Mouse (Mus musculus) regulatory T cell (primary cell): ENCODE measurements around the gene Dnaaf2.

Experiments used
- in situ Hi-C: fragments of 300-600 bp; cut with MboI, MseI; formaldehyde crosslinking; loops from one replicate; pipeline ENCODE4 v1.15.1; 2025; ENCODE audit warnings: high pct_unique_total_duplicates

Dnaaf2 gene

DNA sequence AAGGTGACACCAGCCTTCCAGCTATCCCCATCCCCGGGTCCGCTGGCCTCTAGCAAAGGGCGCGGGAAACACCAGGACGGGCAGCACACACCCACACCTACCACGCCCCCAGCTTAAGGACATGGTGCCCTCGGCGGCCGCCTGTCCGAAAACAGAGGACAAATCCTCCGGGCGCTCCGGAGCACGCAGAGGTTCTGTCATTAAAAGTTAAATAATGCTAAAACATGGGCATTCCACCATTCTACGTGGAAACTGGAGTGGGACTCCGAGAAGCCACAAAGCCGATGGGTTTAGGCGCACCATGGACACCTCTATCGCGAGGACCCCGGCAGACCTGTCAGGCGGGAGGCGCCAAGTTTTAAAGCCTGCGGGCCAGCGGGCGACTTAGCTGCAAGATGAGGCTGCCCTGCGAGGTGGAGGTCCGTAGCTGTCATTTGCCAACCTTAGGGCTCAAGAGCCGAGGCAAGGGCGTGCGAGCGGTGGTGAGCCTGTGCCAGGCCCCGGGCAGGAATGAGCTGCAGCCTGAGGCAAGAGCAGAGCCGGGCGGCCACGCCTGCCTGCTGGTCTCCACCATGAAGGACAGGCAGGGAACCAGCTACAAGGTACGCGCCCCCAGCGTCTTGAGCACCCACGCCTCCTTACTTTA, 29.6 kb downstream of the Dnaaf2 start, which contains the start of gene Lrr1:
Gene Lrr1, plus strand, starts transcription at position 354 of the 646 bp plus-strand sequence.
- in situ Hi-C loops, result loop anchor here (25.0 kb wide), 1 partner anchor 1669 kb away; the partner anchor contains the start of gene Frmd6

DNA sequence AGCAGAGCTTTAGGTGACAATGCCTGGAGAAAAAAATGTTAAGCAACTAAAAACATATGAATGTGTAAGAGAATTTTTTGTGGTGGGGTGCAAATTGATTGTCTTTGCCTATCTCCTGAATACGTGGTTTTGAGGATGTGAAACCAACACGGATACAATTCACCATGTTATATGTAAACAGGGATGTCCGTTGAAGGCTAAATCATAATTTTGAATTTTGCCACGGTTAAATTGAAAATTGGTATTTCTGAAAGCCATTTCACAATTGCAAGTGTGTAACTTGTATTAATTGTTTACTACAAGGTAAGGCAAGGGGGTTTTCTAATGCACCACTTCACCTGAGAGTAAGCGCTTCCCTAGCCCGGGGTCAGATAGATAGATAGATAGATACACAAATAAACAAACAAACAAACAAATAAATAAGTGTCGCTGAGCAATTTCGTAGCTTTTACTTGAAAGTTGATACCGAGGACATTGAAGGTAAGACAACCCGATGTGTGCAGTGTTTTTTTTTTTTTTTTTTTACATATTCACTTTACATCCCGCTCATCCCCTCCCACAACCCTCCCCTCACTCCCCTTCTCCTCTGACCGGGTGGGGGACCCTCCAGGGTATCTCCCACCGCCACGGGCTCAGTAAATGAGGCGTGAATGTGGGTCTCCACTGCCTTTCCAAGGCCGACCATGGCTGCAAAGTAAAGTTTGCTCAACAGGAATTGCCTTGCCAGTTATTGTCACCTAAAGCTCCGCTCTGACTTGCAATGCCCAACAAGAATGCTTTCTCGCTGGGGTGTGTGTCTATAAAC, 30.4 kb downstream of the Dnaaf2 start:
- in situ Hi-C loops, result loop anchor here (25.0 kb wide), 1 partner anchor 1669 kb away; the partner anchor contains the start of gene Frmd6

DNA sequence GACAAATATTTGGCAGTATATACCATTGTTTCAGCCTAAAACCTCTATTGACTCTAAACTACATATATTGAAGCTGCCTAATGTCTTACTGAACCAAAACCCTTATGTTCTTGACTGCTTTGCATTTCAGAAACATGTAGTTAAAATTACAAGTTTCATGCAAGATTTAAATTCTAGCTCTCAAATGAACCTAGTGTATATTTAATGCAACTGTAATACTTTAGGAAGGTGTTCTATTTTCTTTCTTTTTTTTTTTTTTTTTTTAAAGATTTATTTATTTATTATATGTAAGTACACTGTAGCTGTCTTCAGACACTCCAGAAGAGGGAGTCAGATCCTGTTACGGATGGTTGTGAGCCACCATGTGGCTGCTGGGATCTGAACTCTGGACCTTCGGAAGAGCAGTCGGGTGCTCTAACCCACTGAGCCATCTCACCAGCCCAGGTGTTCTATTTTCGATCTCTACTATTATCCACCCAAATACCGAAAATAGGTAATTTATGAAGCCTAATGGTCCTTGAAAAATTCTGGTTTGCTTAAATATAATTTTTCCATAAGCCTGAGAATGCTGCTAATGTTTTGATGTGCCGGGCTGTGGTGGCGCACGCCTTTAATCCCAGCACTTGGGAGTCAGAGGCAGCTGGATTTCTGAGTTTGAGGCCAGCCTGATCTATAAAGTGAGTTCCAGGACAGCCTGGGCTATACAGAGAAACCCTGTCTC, 31.2 kb downstream of the Dnaaf2 start:
- in situ Hi-C loops, result loop anchor here (25.0 kb wide), 1 partner anchor 1670 kb away; the partner anchor contains the start of gene Frmd6

DNA sequence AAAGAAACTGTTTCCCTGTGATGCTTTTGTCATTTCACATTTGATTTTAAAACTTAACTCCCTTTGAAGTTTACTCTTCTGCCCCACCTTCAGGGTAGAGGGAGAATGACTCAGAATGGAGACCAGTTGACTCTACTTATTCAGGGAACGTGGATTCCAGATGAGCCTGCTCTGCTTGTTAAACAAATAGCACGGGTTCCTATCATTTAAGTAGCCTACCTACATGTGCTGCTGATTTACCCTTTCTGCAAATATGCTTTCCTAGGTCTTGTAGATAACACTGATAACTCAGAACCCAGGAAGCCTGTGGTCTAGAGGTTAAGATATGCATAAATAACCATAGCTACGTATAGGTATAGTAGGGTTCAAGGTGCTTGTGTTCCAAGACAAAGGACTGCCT, 33.3 kb downstream of the Dnaaf2 start:
- in situ Hi-C loops, result loop anchor here (25.0 kb wide), 1 partner anchor 1672 kb away; the partner anchor contains the start of gene Frmd6

DNA sequence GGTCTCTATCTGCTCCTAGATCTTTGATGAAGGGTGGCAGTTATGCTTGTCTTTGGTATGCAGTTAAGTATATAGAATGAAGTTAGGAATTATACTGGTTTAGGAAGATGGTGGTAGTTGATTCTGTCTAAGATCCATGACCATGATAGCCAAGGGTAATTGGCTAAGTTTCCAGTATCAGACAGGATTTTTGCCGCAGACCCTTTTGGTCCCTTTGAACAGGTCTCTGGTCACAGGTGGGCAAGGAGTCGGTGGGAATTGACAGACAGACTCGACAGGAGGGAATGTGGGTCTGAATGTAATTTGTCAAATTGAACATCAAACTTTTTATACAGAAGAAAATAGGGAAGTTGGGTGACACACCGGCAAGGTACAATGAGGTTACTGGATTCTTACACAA, 34.6 kb downstream of the Dnaaf2 start:
- in situ Hi-C loops, result loop anchor here (25.0 kb wide), 1 partner anchor 1674 kb away; the partner anchor contains the start of gene Frmd6

DNA sequence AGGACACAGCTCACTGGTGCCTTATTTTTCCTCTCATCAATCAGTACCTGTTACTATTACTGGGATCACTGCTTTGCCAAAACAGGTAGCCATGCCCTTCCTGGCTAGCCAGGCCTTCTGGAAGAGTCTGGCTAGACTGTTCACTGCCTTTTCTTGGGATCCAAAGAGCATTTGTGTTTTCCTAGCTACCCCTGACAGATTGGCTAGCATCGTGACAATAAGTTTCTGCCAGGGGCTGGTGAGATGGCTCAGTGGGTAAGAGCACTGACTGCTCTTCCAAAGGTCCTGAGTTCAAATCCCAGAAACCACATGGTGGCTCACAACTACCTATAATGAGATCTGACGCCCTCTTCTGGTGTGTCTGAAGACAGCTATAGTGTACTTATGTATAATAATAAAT, 37.6 kb downstream of the Dnaaf2 start:
- in situ Hi-C loops, result loop anchor here (25.0 kb wide), 1 partner anchor 1677 kb away; the partner anchor contains the start of gene Frmd6

DNA sequence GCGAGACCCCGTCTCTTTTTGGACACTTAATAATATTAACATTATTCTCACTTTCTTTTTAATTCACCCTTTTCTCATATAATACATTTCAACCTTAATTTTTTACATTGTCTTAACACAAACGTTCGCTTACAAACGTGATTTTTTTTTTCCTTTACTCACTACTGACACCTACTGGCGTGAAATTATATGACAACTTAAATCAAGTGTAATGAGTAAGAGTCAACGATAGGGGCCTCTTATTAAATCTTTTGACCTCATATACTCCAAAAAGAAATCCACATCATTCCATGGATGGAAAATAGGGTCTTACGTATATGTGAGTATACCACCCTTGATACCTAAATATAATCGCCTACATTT, 38.7 kb downstream of the Dnaaf2 start:
- in situ Hi-C loops, result loop anchor here (25.0 kb wide), 1 partner anchor 1678 kb away; the partner anchor contains the start of gene Frmd6

DNA sequence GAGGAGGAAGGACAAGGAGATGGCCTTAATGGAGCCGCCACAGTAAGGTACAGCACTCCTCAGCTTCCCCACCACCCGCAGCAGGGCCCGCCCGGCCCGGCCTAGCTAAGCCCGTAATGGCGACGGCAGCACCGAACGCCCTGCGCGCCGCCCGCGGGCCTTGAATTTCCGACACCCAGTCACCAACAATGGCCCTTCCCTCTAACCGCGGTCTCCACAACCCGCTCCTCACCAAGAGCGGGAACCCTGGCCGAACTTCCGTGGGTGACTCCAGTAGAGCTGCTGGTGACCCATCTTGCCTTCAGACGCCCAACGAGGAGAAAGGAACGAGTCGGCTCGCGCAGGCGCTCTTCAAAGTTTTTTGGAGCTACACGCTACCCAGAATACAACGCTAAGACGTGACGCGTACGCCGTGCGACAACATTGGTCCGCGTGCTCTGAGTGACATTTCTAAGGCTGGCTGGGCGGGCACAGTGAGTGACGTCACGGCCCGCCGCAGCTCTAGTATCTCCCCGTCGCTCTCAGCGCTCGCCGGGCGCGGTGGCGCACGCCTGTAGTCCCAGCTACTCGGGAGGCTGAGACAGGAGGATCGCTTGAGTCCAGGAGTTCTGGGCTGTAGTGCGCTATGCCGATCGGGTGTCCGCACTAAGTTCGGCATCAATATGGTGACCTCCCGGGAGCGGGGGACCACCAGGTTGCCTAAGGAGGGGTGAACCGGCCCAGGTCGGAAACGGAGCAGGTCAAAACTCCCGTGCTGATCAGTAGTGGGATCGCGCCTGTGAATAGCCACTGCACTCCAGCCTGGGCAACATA, 39.3 kb downstream of the Dnaaf2 start, which contains the start of gene Rps29:
Gene Rps29, minus strand, starts transcription at position 422 of the 813 bp plus-strand sequence.
- in situ Hi-C loops, result loop anchor here (25.0 kb wide), 1 partner anchor 1678 kb away; the partner anchor contains the start of gene Frmd6

DNA sequence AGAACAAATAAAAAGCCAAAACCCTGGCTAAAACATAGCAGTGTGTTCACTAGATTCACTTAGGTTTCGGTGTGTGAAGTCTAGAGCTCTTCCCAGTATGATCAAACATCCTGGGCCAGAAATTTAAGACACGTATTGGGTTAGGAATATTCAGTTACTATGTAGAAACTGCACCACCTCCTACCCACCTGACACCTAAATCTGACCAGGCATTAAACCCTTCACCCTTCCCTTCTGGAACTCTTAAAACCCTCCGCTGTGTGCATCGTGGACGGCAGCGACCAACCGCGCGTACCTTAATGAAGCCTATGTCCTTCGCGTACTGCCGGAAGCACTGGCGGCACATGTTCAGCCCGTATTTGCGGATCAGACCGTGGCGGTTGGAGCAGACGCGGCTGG, 39.9 kb downstream of the Dnaaf2 start:
- in situ Hi-C loops, result loop anchor here (25.0 kb wide), 1 partner anchor 1679 kb away; the partner anchor contains the start of gene Frmd6

DNA sequence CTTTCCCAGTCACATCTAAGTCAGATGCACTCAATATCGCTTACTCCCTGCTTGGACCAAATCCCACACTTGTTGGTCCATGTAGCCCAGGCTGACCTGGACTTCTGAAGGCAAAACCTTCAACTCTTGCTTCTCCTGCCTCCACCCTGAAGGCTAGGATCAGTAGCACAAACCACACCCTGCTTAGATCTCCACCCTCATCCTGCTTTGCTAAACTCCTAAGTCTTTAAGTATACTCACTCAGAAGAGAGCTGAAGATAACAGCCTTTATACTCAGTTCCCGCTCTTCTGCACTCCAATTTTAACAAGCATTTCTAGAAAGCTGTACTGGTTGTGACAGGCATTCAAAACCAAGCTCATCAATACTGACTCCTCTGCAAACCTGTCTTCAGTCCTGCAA, 41.1 kb downstream of the Dnaaf2 start:
- in situ Hi-C loops, result loop anchor here (25.0 kb wide), 1 partner anchor 1680 kb away; the partner anchor contains the start of gene Frmd6

DNA sequence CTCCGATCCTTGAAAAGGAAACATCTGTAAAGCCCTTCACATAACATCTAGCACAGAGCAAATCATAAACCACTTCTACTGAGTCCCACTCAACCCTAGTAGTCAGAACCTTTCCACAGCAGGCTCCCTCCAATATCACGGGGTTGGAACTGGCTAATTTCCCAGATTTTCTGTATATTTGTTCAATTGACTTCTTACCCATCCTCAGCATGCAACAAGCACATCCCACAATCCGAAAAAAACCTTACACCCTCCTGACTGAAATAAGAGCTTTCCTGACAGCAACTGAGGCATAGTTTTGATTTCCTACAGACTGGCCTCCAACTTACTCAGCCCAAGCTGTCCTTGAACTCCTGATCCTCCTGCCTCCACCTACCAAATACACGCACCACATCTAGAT, 41.8 kb downstream of the Dnaaf2 start:
- in situ Hi-C loops, result loop anchor here (25.0 kb wide), 1 partner anchor 1681 kb away; the partner anchor contains the start of gene Frmd6

DNA sequence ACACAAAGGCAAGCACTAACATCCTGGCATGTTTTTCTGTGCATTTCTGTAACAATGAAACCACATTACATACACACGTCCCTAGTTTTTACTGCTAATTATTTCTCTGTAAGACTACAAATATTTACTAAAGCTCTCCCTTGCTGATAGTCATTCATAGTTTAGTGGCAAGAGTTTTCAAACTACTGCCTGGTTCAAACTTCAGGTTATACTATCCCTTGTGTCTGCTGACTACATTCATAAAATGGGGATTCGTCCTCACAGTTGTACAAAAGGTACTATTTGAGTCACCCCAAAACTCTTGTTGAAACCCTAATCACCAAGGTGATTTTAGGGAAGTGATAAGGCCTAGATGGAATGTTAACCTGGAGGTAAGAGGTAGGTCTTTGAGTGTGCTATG, 42.3 kb downstream of the Dnaaf2 start:
- in situ Hi-C loops, result loop anchor here (25.0 kb wide), 1 partner anchor 1681 kb away; the partner anchor contains the start of gene Frmd6

DNA sequence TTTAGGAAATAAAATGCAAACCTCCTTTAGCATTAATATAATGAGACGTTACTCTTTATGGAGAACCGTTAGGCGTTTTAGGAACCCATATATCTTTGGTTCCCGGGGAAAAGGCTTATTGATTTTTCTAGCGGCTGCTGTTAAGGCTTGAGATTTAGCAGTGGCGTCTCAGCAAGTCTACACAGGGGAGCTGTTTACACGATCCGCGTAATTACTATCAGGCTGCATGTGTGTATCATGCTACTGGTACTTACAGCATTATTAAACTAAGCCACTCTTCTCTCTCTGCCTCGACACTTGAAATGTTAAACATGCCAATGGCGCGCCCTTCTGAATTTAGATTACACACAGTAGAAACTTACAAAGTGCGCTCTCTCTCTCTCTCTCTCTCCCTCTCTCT, 48.2 kb downstream of the Dnaaf2 start:
- in situ Hi-C loops, result loop anchor here (25.0 kb wide), 1 partner anchor 1687 kb away; the partner anchor contains the start of gene Frmd6

DNA sequence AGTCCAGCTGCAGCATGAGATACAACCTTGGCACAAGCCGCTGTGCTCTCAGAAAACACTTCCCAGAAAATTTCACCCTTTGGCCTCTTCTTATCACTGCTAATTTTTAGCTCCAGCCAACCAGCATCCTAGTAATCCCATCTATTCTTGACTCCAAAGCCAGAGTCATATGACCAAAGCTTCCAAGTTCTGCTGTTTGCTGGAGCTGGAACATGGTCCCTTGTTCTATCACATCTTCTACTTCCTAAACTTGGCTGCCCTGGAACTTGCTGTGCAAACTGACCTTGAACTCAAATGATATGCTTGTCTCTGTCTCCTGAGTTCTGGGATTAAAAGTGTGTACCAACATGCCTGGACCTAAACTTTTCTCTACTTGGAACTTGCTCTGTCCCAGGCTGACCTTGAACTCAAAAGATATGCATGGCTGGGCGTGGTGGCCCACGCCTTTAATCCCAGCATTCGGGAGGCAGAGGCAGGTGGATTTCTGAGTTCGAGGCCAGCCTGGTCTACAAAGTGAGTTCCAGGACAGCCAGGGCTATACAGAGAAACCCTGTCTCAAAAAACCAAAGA, 51.0 kb downstream of the Dnaaf2 start:
- in situ Hi-C loops, result no loop called here

DNA sequence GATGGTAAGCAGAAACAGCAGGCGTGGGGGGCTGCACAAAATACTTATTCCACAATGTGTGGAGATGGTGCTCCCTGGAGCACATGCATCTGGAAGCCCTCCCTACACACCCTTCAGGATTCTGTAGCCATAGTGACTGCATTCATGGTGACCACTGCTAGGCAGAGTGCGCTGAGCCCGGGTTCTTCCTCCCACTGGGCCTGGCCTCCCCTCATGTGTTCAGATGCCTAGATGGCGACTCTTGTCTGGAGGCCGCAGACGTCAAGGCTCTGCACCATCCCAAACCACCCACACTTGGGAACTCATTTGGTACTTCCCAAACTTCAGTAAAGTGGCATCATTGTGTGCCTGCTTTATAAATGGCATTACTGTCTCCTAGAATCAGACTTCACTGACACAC, 54.8 kb downstream of the Dnaaf2 start:
- in situ Hi-C loops, result no loop called here

DNA sequence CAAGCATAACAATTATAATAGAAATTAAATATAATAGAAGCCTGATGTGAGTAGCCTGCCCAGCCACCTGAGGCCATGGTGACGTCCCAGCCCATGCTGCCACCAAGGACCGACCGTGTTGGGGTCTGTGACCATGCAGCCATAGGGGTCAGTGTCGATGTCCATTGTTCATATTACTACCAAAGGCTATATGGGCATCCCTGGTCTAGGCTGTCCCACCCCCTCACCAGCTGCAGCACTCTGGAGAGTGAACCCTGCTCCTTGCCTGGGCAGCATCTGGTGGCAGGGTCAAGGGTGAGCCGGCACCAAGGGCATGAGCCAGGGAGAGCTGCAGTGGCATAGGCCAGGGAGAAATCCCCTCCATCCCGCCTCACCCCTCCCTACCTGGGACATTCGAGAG, 58.4 kb downstream of the Dnaaf2 start:
- in situ Hi-C loops, result no loop called here

DNA sequence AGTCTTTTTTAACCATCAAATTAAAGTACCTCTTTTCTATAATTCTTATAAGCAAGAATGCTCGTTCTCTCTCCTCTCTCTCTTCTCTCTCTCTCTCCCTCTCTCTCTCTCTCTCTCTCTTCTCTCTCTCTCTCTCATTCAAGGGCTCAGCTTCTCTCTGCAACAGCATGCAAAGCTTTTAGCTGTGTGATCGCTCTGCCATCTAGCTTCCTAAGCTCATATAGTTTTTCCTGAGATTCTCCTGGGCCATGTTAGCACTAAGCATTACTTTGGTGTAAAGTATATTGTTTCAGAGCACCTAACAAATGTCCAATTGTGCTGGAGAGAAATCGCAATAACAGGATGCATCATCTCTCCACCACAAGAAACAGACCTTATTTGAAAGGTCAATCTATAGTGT, 59.0 kb downstream of the Dnaaf2 start:
- in situ Hi-C loops, result no loop called here
